Mouse (Mus musculus): ENCODE measurements around the gene Yipf3. TPM values are rescaled to one million over a fixed set of nuclear protein-coding genes. Genes with fewer than 3 reads are reported as not detected.

The Yipf3 gene
- polyA plus RNA-seq, 1 experiment, result not detected

GRCm38 (mm10) chr17:46274465-46274864, 26.6 kb downstream of the Yipf3 start:
- WGBS, result 81% methylated on average over 6 of the region's 6 CpGs
- Histone ChIP-seq H3K27ac (ENCODE audit: insufficient read depth, low read depth, low read length) (peak overlapping the region; percentile 61), H3K4me1 (ENCODE audit: control insufficient read depth, insufficient read depth, low read length) (peaks cover 31% of the 10 kb centered on the region), H3K4me3 (ENCODE audit: insufficient read depth, low read depth, low read length) (no peak overlapping the region)
- TF ChIP-seq CTCF (IDR thresholded peaks at IDR 0.05; ENCODE audit: insufficient read depth, low read depth, low read length), result no peak
- TF ChIP-seq POLR2A (IDR thresholded peaks at IDR 0.05; ENCODE audit: insufficient read depth, low read depth, low read length), result no peak

DNA sequence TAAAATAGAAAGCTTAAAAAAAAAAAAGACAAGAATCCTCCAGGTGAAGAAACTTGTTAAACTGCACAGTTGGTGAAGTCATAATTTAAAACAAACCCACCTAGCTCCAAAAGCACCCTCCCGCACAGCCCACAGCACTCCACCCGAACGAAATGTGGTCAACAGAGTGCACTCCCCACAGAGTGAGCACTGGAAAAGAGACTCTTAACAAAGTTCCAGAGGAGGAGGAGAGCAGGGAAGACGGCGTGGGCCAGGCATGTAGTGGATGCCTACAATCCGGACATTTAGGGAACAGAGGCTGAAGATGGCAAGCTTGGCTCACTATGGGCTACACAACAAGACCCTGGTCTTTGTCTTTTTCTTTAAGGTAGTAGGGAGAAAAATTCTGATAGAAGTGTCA, 27.2 kb downstream of the Yipf3 start:
- no peak for TF ChIP-seq CTCF (IDR thresholded peaks at IDR 0.05; ENCODE audit: insufficient read depth, low read depth, low read length)
- no peak for TF ChIP-seq POLR2A (IDR thresholded peaks at IDR 0.05; ENCODE audit: insufficient read depth, low read depth, low read length)
- H3K4me3 ChIP-seq (ENCODE audit: insufficient read depth, low read depth, low read length), result no peak overlapping the region
- H3K27ac ChIP-seq (ENCODE audit: insufficient read depth, low read depth, low read length), result no peak overlapping the region
- H3K4me1 ChIP-seq (ENCODE audit: control insufficient read depth, insufficient read depth, low read length), result peaks cover 25% of the 10 kb centered on the region
- 90% methylated on average over 6 of the region's 6 CpGs for WGBS

GRCm38 (mm10) chr17:46275506-46275905, 27.6 kb downstream of the Yipf3 start:
- WGBS, result 93% methylated on average over 10 of the region's 10 CpGs

GRCm38 (mm10) chr17:46277586-46277985, 29.7 kb downstream of the Yipf3 start:
- TF ChIP-seq POLR2A (IDR thresholded peaks at IDR 0.05; ENCODE audit: insufficient read depth, low read depth, low read length) (no peak), CTCF (IDR thresholded peaks at IDR 0.05; ENCODE audit: insufficient read depth, low read depth, low read length) (no peak)
- Histone ChIP-seq H3K4me3 (ENCODE audit: insufficient read depth, low read depth, low read length) (no peak overlapping the region), H3K27ac (ENCODE audit: insufficient read depth, low read depth, low read length) (no peak overlapping the region), H3K4me1 (ENCODE audit: control insufficient read depth, insufficient read depth, low read length) (peaks cover 18% of the 10 kb centered on the region)
- WGBS, result 59% methylated on average over 4 of the region's 4 CpGs

More at GRCm38 (mm10) chr17:46275506-46275905, 27.6 kb downstream of the Yipf3 start:
- peaks cover 24% of the 10 kb centered on the region for H3K4me1 ChIP-seq (ENCODE audit: control insufficient read depth, insufficient read depth, low read length)
- H3K27ac ChIP-seq (ENCODE audit: insufficient read depth, low read depth, low read length), result no peak overlapping the region
- H3K4me3 ChIP-seq (ENCODE audit: insufficient read depth, low read depth, low read length), result no peak overlapping the region
- TF ChIP-seq CTCF (IDR thresholded peaks at IDR 0.05; ENCODE audit: insufficient read depth, low read depth, low read length), result no peak
- no peak for TF ChIP-seq POLR2A (IDR thresholded peaks at IDR 0.05; ENCODE audit: insufficient read depth, low read depth, low read length)

GRCm38 (mm10) chr17:46278011-46278765, 30.3 kb downstream of the Yipf3 start:
- no peak overlapping the region for H3K4me3 ChIP-seq (ENCODE audit: insufficient read depth, low read depth, low read length)
- H3K4me1 ChIP-seq (ENCODE audit: control insufficient read depth, insufficient read depth, low read length), result peaks cover 18% of the 10 kb centered on the region
- H3K27ac ChIP-seq (ENCODE audit: insufficient read depth, low read depth, low read length), result no peak overlapping the region
- WGBS, result 89% methylated on average over 12 of the region's 12 CpGs
- TF ChIP-seq POLR2A (IDR thresholded peaks at IDR 0.05; ENCODE audit: insufficient read depth, low read depth, low read length), result no peak
- TF ChIP-seq CTCF (IDR thresholded peaks at IDR 0.05; ENCODE audit: insufficient read depth, low read depth, low read length), result no peak

GRCm38 (mm10) chr17:46282483-46283123, 34.7 kb downstream of the Yipf3 start, which contains the start of gene Tjap1:
Tjap1 (minus strand) TSS chr17:46283026.
- H3K27ac ChIP-seq (ENCODE audit: insufficient read depth, low read depth, low read length), result no peak within 1 kb of the TSS
- peak; percentile 60 for TF ChIP-seq POLR2A (IDR thresholded peaks at IDR 0.05; ENCODE audit: insufficient read depth, low read depth, low read length)
- no peak for TF ChIP-seq CTCF (IDR thresholded peaks at IDR 0.05; ENCODE audit: insufficient read depth, low read depth, low read length)
- H3K4me1 ChIP-seq (ENCODE audit: control insufficient read depth, insufficient read depth, low read length), result peaks cover 7% of the 10 kb centered on the region
- H3K4me3 ChIP-seq (ENCODE audit: insufficient read depth, low read depth, low read length), result peak within 1 kb of the TSS; percentile 70
- under 1% methylated on average over 37 of the region's 37 CpGs for WGBS

- Histone ChIP-seq H3K4me1 (ENCODE audit: control insufficient read depth, insufficient read depth, low read length) (peaks cover 9% of the 10 kb centered on the region), H3K4me3 (ENCODE audit: insufficient read depth, low read depth, low read length) (peak overlapping the region; percentile 70; the same call in 1 of the 2 replicates), H3K27ac (ENCODE audit: insufficient read depth, low read depth, low read length) (no peak overlapping the region)
- TF ChIP-seq CTCF (IDR thresholded peaks at IDR 0.05; ENCODE audit: insufficient read depth, low read depth, low read length) (no peak), POLR2A (IDR thresholded peaks at IDR 0.05; ENCODE audit: insufficient read depth, low read depth, low read length) (no peak)
- whole genome bisulfite sequencing, result 24% methylated on average over 9 of the region's 9 CpGs
Measured at GRCm38 (mm10) chr17:46283140-46283539, 35.3 kb downstream of the Yipf3 start.

DNA sequence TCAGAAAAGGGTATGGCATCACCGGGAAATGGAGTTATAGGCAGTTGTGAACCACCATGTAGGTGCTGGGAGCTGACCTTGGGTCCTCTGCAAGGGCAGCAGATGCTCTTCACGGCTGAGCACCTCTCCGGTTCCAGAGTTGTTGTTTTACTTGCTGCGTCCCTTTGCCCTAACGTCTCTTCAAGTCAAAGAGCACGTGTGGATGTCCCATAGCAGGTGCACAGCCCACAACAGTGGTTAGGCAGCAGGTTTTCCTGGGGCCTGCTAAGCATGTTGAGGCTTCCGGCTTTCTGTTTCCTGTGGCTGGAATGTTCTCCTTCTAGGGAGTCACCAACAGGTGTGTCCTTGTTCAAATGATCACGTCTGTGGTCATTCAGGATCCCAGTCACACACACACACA, 36.0 kb downstream of the Yipf3 start:
- WGBS, result 83% methylated on average over 8 of the region's 8 CpGs
- peaks cover 9% of the 10 kb centered on the region for H3K4me1 ChIP-seq (ENCODE audit: control insufficient read depth, insufficient read depth, low read length)
- H3K27ac ChIP-seq (ENCODE audit: insufficient read depth, low read depth, low read length), result no peak overlapping the region
- H3K4me3 ChIP-seq (ENCODE audit: insufficient read depth, low read depth, low read length), result no peak overlapping the region
- TF ChIP-seq CTCF (IDR thresholded peaks at IDR 0.05; ENCODE audit: insufficient read depth, low read depth, low read length) (no peak), POLR2A (IDR thresholded peaks at IDR 0.05; ENCODE audit: insufficient read depth, low read depth, low read length) (no peak)

- Histone ChIP-seq H3K4me3 (ENCODE audit: insufficient read depth, low read depth, low read length) (no peak overlapping the region), H3K4me1 (ENCODE audit: control insufficient read depth, insufficient read depth, low read length) (peaks cover 9% of the 10 kb centered on the region), H3K27ac (ENCODE audit: insufficient read depth, low read depth, low read length) (no peak overlapping the region)
- WGBS, result 74% methylated on average over 7 of the region's 7 CpGs
- no peak for TF ChIP-seq POLR2A (IDR thresholded peaks at IDR 0.05; ENCODE audit: insufficient read depth, low read depth, low read length)
- TF ChIP-seq CTCF (IDR thresholded peaks at IDR 0.05; ENCODE audit: insufficient read depth, low read depth, low read length), result no peak
Measured at GRCm38 (mm10) chr17:46284653-46285052, 36.8 kb downstream of the Yipf3 start.
